Mouse (Mus musculus) hindbrain, embryonic 12.5 days (tissue): ENCODE measurements at regions not wholly inside any gene's neighbourhood (a gene's known extent, or its start where the extent isn't known, plus 50 kb on each side); places are given as distances from the start of the nearest gene placed in this dataset.
"Not testable (repeated sequence)": the region's sequence is repeated elsewhere in the genome, so short reads cannot be mapped to it uniquely, and the experiment has no call there.

Experiments used
- ATAC-seq: fragments of 200-750 bp; cut with Nextera tagmentation; 2 replicates; pipeline ENCODE4 v1.8.0; 2017; ENCODE audit warnings: moderate TSS enrichment; ENCODE audit not compliant: low FRiP score
- H3K27ac ChIP-seq: fragments of 300-500 bp; sonication (generic); 2 replicates; pipeline ENCODE4 v1.5.1; 2016; ENCODE audit warnings: mild to moderate bottlenecking
- H3K27me3 ChIP-seq: fragments of 300-500 bp; sonication (generic); 2 replicates; pipeline ENCODE4 v1.6.1; 2016; ENCODE audit warnings: mild to moderate bottlenecking
- H3K36me3 ChIP-seq: fragments of 300-500 bp; sonication (generic); 2 replicates; pipeline ENCODE4 v1.6.1; 2016; ENCODE audit warnings: mild to moderate bottlenecking
- H3K4me1 ChIP-seq: fragments of 300-500 bp; sonication (generic); 2 replicates; pipeline ENCODE4 v1.6.1; 2016
- H3K4me2 ChIP-seq: fragments of 300-500 bp; sonication (generic); replicated peaks from 2 replicates; pipeline ENCODE4 v1.6.1; 2016; ENCODE audit warnings: mild to moderate bottlenecking
- H3K4me3 ChIP-seq: fragments of 300-500 bp; sonication (generic); 2 replicates; pipeline ENCODE4 v1.5.1; 2016; ENCODE audit warnings: mild to moderate bottlenecking
- H3K9ac ChIP-seq: fragments of 300-500 bp; sonication (generic); 2 replicates; pipeline ENCODE4 v1.6.1; 2016; ENCODE audit warnings: mild to moderate bottlenecking, moderate library complexity
- H3K9me3 ChIP-seq: fragments of 300-500 bp; sonication (generic); replicated peaks from 2 replicates; pipeline ENCODE4 v1.6.1; 2016; ENCODE audit warnings: mild to moderate bottlenecking
- WGBS: fragments of 180-500 bp; shearing (Covaris S2); methylation state at CpG from one replicate; pipeline ENCODE4 v1.1.7; 2016; 5-methylcytosine and 5-hydroxymethylcytosine counted together

- not testable (repeated sequence) for ATAC-seq, H3K27me3 ChIP-seq, H3K9me3 ChIP-seq, H3K4me1 ChIP-seq, H3K4me2 ChIP-seq, H3K27ac ChIP-seq, H3K9ac ChIP-seq, H3K4me3 ChIP-seq, H3K36me3 ChIP-seq
- 73% methylated on average over 3 of the region's 3 CpGs for WGBS
Measured at GRCm38 (mm10) chr16:21102033-21102432, 51.8 kb downstream of the Teddm3 start.

- 72% methylated on average over 2 of the region's 2 CpGs for whole genome bisulfite sequencing
- not testable (repeated sequence) for H3K27me3 ChIP-seq, H3K4me3 ChIP-seq, H3K36me3 ChIP-seq, H3K27ac ChIP-seq, H3K9me3 ChIP-seq, ATAC-seq, H3K9ac ChIP-seq, H3K4me2 ChIP-seq, H3K4me1 ChIP-seq
Measured at GRCm38 (mm10) chr16:21100126-21100525, 53.7 kb downstream of the Teddm3 start.

- Histone ChIP-seq H3K9me3 (no peaks in the 10 kb centered on the region), H3K4me1 (no peaks in the 10 kb centered on the region), H3K27me3 (no peaks in the 10 kb centered on the region), H3K9ac (no peak overlapping the region), H3K27ac (no peak overlapping the region), H3K4me2 (no peak overlapping the region), H3K36me3 (no peaks in the 10 kb centered on the region), H3K4me3 (no peak overlapping the region)
- no peak for ATAC-seq
- 73% methylated on average over 5 of the region's 5 CpGs for WGBS
Measured at GRCm38 (mm10) chr16:21074779-21075148, 79.0 kb downstream of the Teddm3 start.

- not testable (repeated sequence) for H3K9me3 ChIP-seq, H3K4me3 ChIP-seq, H3K36me3 ChIP-seq, H3K27ac ChIP-seq, H3K9ac ChIP-seq, H3K4me1 ChIP-seq, H3K4me2 ChIP-seq, H3K27me3 ChIP-seq
- ATAC-seq = peak; percentile 74; the same call in 1 of the 2 replicates
- 27% methylated on average over 8 of the region's 10 CpGs for WGBS
Measured at GRCm38 (mm10) chr16:21074082-21074778, 79.6 kb downstream of the Teddm3 start.

- no peaks in the 10 kb centered on the region for H3K36me3 ChIP-seq
- H3K9ac ChIP-seq = no peak overlapping the region
- no peaks in the 10 kb centered on the region for H3K27me3 ChIP-seq
- H3K27ac ChIP-seq = no peak overlapping the region
- no peak for ATAC-seq
- no peak overlapping the region for H3K4me2 ChIP-seq
- H3K4me3 ChIP-seq = no peak overlapping the region
- no peaks in the 10 kb centered on the region for H3K4me1 ChIP-seq
- H3K9me3 ChIP-seq = no peaks in the 10 kb centered on the region; the same call in 1 of the 2 replicates
- 82% methylated on average over 2 of the region's 2 CpGs for WGBS
Measured at GRCm38 (mm10) chr16:21060211-21060610, 93.6 kb downstream of the Teddm3 start.

- Histone ChIP-seq H3K9me3 (no peaks in the 10 kb centered on the region; the same call in 1 of the 2 replicates), H3K27ac (no peak overlapping the region), H3K4me2 (no peak overlapping the region), H3K4me1 (no peaks in the 10 kb centered on the region), H3K27me3 (no peaks in the 10 kb centered on the region), H3K4me3 (no peak overlapping the region), H3K36me3 (no peaks in the 10 kb centered on the region), H3K9ac (no peak overlapping the region)
- ATAC-seq = no peak
Measured at GRCm38 (mm10) chr16:21054772-21055171, 99.0 kb downstream of the Teddm3 start.

- H3K27ac ChIP-seq, H3K9me3 ChIP-seq, H3K4me2 ChIP-seq, H3K36me3 ChIP-seq, H3K4me1 ChIP-seq, H3K27me3 ChIP-seq, H3K4me3 ChIP-seq, H3K9ac ChIP-seq, ATAC-seq: not testable (repeated sequence)
- 86% methylated on average over 1 of the region's 1 CpGs for WGBS
Measured at GRCm38 (mm10) chr16:21022087-21022486, 131.7 kb downstream of the Teddm3 start.

- Histone ChIP-seq H3K27ac (no peak overlapping the region), H3K9me3 (no peaks in the 10 kb centered on the region), H3K36me3 (no peaks in the 10 kb centered on the region), H3K4me2 (no peak overlapping the region), H3K4me3 (no peak overlapping the region), H3K27me3 (no peaks in the 10 kb centered on the region), H3K9ac (no peak overlapping the region), H3K4me1 (no peaks in the 10 kb centered on the region)
- ATAC-seq = no peak
Measured at GRCm38 (mm10) chr16:21004871-21005270, 148.9 kb downstream of the Teddm3 start.

- Histone ChIP-seq H3K9me3 (no peaks in the 10 kb centered on the region), H3K27ac (no peak overlapping the region), H3K4me1 (no peaks in the 10 kb centered on the region)
Measured at GRCm38 (mm10) chr16:21001126-21001525, 152.7 kb downstream of the Teddm3 start.

GRCm38 (mm10) chr16:20990524-20990923, 163.3 kb downstream of the Teddm3 start:
- Histone ChIP-seq H3K27ac (no peak overlapping the region), H3K4me3 (no peak overlapping the region), H3K9me3 (no peaks in the 10 kb centered on the region), H3K9ac (no peak overlapping the region), H3K36me3 (no peaks in the 10 kb centered on the region), H3K4me2 (no peak overlapping the region), H3K4me1 (no peaks in the 10 kb centered on the region), H3K27me3 (no peaks in the 10 kb centered on the region)
- no peak for ATAC-seq
- WGBS = 86% methylated on average over 2 of the region's 2 CpGs

More at GRCm38 (mm10) chr16:21001126-21001525, 152.7 kb downstream of the Teddm3 start:
- Histone ChIP-seq H3K9ac (no peak overlapping the region), H3K27me3 (no peaks in the 10 kb centered on the region), H3K36me3 (no peaks in the 10 kb centered on the region), H3K4me3 (no peak overlapping the region), H3K4me2 (no peak overlapping the region)
- ATAC-seq = no peak
- 90% methylated on average over 1 of the region's 1 CpGs for WGBS

- ATAC-seq = no peak
- no peaks in the 10 kb centered on the region for H3K27me3 ChIP-seq
- H3K4me3 ChIP-seq = no peak overlapping the region
- WGBS = 67% methylated on average over 2 of the region's 2 CpGs
- H3K9me3 ChIP-seq = no peaks in the 10 kb centered on the region
- H3K4me2 ChIP-seq = no peak overlapping the region
- no peaks in the 10 kb centered on the region for H3K36me3 ChIP-seq
- H3K4me1 ChIP-seq = no peaks in the 10 kb centered on the region
- no peak overlapping the region for H3K9ac ChIP-seq
- H3K27ac ChIP-seq = no peak overlapping the region
Measured at GRCm38 (mm10) chr16:20975406-20975805, 178.4 kb downstream of the Teddm3 start.

GRCm38 (mm10) chr16:20972442-20972841, 181.4 kb downstream of the Teddm3 start:
- Histone ChIP-seq H3K4me2 (no peak overlapping the region), H3K9ac (no peak overlapping the region), H3K36me3 (no peaks in the 10 kb centered on the region), H3K27me3 (no peaks in the 10 kb centered on the region), H3K4me3 (no peak overlapping the region), H3K9me3 (no peaks in the 10 kb centered on the region), H3K4me1 (no peaks in the 10 kb centered on the region), H3K27ac (no peak overlapping the region)
- no peak for ATAC-seq

- Histone ChIP-seq H3K9ac (no peak overlapping the region), H3K9me3 (no peaks in the 10 kb centered on the region), H3K27ac (no peak overlapping the region), H3K27me3 (no peaks in the 10 kb centered on the region), H3K4me1 (no peaks in the 10 kb centered on the region), H3K36me3 (no peaks in the 10 kb centered on the region), H3K4me3 (no peak overlapping the region), H3K4me2 (no peak overlapping the region)
- WGBS = 70% methylated on average over 10 of the region's 10 CpGs
- ATAC-seq = no peak
Measured at GRCm38 (mm10) chr16:20958905-20959304, 194.9 kb downstream of the Teddm3 start.
